Mouse (Mus musculus) forebrain, embryonic 15.5 days (tissue): ENCODE results near the gene Cfap54. TPM values are rescaled to one million over a fixed set of nuclear protein-coding genes. Genes with fewer than 3 reads are reported as not detected.

Source experiments
- ATAC-seq: fragments of 200-750 bp; cut with Nextera tagmentation; replicated peaks from 2 replicates; pipeline ENCODE4 v1.8.0; 2017; ENCODE audit warnings: mild to moderate bottlenecking, moderate TSS enrichment, moderate library complexity
- H3K27ac ChIP-seq: fragments of 300-500 bp; sonication (generic); replicated peaks from 2 replicates; pipeline ENCODE4 v1.5.1; 2015; ENCODE audit warnings: mild to moderate bottlenecking, inconsistent platforms
- H3K27me3 ChIP-seq: fragments of 300-500 bp; sonication (generic); 2 replicates; pipeline ENCODE4 v1.6.1; 2015; ENCODE audit warnings: inconsistent platforms
- H3K36me3 ChIP-seq: fragments of 300-500 bp; sonication (generic); 2 replicates; pipeline ENCODE4 v1.6.1; 2015; ENCODE audit warnings: mild to moderate bottlenecking, inconsistent platforms
- H3K4me1 ChIP-seq: fragments of 300-500 bp; sonication (generic); 2 replicates; pipeline ENCODE4 v1.6.1; 2015; ENCODE audit warnings: inconsistent platforms
- H3K4me2 ChIP-seq: fragments of 300-500 bp; sonication (generic); replicated peaks from 2 replicates; pipeline ENCODE4 v1.6.1; 2015; ENCODE audit warnings: mild to moderate bottlenecking, inconsistent platforms
- H3K4me3 ChIP-seq: fragments of 300-500 bp; sonication (generic); 2 replicates; pipeline ENCODE4 v1.5.1; 2015; ENCODE audit warnings: mild to moderate bottlenecking, inconsistent platforms
- H3K9ac ChIP-seq: fragments of 300-500 bp; sonication (generic); replicated peaks from 2 replicates; pipeline ENCODE4 v1.6.1; 2015; ENCODE audit warnings: mild to moderate bottlenecking, inconsistent platforms
- H3K9me3 ChIP-seq: fragments of 300-500 bp; sonication (generic); 2 replicates; pipeline ENCODE4 v1.6.1; 2016; ENCODE audit warnings: inconsistent platforms
- WGBS: fragments of 180-500 bp; shearing (Covaris S2); methylation state at CpG from one replicate; pipeline ENCODE4 v1.1.7; 2015; ENCODE audit warnings: mixed read lengths; 5-methylcytosine and 5-hydroxymethylcytosine counted together
- polyA plus RNA-seq: library from polyadenylated mRNA; unstranded; fragments of >200 nt; fragmentation: Nextera tagmentation; extraction: Ambion mirVana; gene quantifications from 2 replicates; pipeline ENCODE4 v1.2.1, GENCODE M21; 2015

Gene Cfap54
- polyA plus RNA-seq, 1 experiment from 2014 or later: 2.3 TPM

DNA sequence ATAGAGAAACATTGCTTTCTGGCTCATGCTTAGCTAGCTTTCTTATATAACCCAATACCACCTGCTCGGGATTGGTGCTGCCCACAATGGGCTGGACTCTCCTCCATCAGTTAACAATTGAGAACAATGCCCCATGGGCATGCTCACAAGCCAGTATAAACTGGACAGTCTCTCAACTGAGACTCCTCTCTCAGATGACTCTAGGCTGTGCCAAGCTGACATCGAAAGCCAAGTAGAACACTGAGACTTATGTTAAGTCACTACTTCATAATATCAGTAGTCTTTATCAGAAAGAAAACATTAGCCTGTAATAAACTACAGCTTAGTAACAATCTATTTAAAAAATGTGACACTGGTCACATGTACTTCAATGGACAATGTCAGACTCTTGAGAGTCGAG is 35.2 kb upstream of the Cfap54 start:
- no peaks in the 10 kb centered on the region for H3K9me3 ChIP-seq
- 94% methylated on average over 3 of the region's 3 CpGs for WGBS

GRCm38 (mm10) chr10:93115743-93116142 is 34.3 kb upstream of the Cfap54 start:
- no peaks in the 10 kb centered on the region for H3K4me1 ChIP-seq
- 91% methylated on average over 1 of the region's 1 CpGs for WGBS
- H3K9ac ChIP-seq: no peak overlapping the region

More for the DNA sequence above, 35.2 kb upstream of the Cfap54 start:
- ATAC-seq: no peak
- no peak overlapping the region for H3K27ac ChIP-seq
- H3K4me3 ChIP-seq: no peak overlapping the region
- no peak overlapping the region for H3K4me2 ChIP-seq
- H3K4me1 ChIP-seq: no peaks in the 10 kb centered on the region
- H3K27me3 ChIP-seq: no peaks in the 10 kb centered on the region
- no peak overlapping the region for H3K9ac ChIP-seq
- no peaks in the 10 kb centered on the region for H3K36me3 ChIP-seq

DNA sequence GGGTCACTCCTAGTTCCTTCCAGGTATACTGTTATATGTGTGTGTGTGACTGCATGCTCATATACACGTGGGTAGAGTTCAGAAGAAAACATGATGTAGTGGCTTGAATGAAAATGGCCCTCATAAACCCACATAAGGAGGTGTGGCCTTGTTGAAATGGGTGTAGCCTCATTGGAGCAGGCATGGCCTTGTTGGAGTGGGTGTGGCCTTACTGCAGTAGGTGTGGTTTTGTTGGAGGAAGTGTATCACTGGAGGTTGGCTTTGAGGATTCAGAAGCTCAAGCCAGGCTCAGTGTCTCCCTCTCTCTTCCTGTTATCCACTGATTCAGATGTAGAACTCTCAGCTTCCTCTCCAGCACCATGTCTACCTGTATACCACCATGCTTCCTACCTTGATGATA is 33.4 kb upstream of the Cfap54 start:
- no peak overlapping the region for H3K27ac ChIP-seq
- 58% methylated on average over 1 of the region's 1 CpGs for WGBS
- H3K36me3 ChIP-seq: no peaks in the 10 kb centered on the region
- no peak overlapping the region for H3K4me3 ChIP-seq
- no peaks in the 10 kb centered on the region for H3K9me3 ChIP-seq
- H3K4me1 ChIP-seq: no peaks in the 10 kb centered on the region
- H3K4me2 ChIP-seq: no peak overlapping the region
- no peaks in the 10 kb centered on the region for H3K27me3 ChIP-seq
- ATAC-seq: no peak
- H3K9ac ChIP-seq: no peak overlapping the region

More at GRCm38 (mm10) chr10:93115743-93116142, 34.3 kb upstream of the Cfap54 start:
- Histone ChIP-seq H3K27me3 (no peaks in the 10 kb centered on the region), H3K4me3 (no peak overlapping the region), H3K9me3 (no peaks in the 10 kb centered on the region), H3K36me3 (no peaks in the 10 kb centered on the region), H3K27ac (no peak overlapping the region), H3K4me2 (no peak overlapping the region)
- no peak for ATAC-seq

- no peaks in the 10 kb centered on the region for H3K36me3 ChIP-seq
- no peaks in the 10 kb centered on the region for H3K9me3 ChIP-seq
- no peak overlapping the region for H3K9ac ChIP-seq
- ATAC-seq: no peak
- 93% methylated on average over 8 of the region's 8 CpGs for WGBS
- H3K4me2 ChIP-seq: no peak overlapping the region
- H3K27me3 ChIP-seq: no peaks in the 10 kb centered on the region
- no peaks in the 10 kb centered on the region for H3K4me1 ChIP-seq
- no peak overlapping the region for H3K4me3 ChIP-seq
- no peak overlapping the region for H3K27ac ChIP-seq
Measured at GRCm38 (mm10) chr10:93113968-93114367, 32.5 kb upstream of the Cfap54 start.

GRCm38 (mm10) chr10:93112021-93112420 is 30.6 kb upstream of the Cfap54 start:
- Histone ChIP-seq H3K4me3 (no peak overlapping the region), H3K4me1 (no peaks in the 10 kb centered on the region), H3K36me3 (no peaks in the 10 kb centered on the region), H3K9me3 (no peaks in the 10 kb centered on the region), H3K9ac (no peak overlapping the region), H3K4me2 (no peak overlapping the region), H3K27me3 (no peaks in the 10 kb centered on the region), H3K27ac (no peak overlapping the region)
- WGBS: 82% methylated on average over 6 of the region's 6 CpGs
- ATAC-seq: no peak

GRCm38 (mm10) chr10:93111412-93111811 is 30.0 kb upstream of the Cfap54 start:
- Histone ChIP-seq H3K9me3 (no peaks in the 10 kb centered on the region), H3K4me3 (no peak overlapping the region), H3K27me3 (no peaks in the 10 kb centered on the region), H3K4me2 (no peak overlapping the region), H3K9ac (no peak overlapping the region), H3K27ac (no peak overlapping the region), H3K36me3 (no peaks in the 10 kb centered on the region), H3K4me1 (no peaks in the 10 kb centered on the region)
- 47% methylated on average over 8 of the region's 8 CpGs for WGBS
- ATAC-seq: no peak

GRCm38 (mm10) chr10:93105358-93105757 is 23.9 kb upstream of the Cfap54 start:
- Histone ChIP-seq H3K9me3 (no peaks in the 10 kb centered on the region), H3K9ac (no peak overlapping the region), H3K27me3 (no peaks in the 10 kb centered on the region), H3K4me3 (no peak overlapping the region), H3K36me3 (no peaks in the 10 kb centered on the region), H3K4me2 (no peak overlapping the region), H3K4me1 (peaks cover 6% of the 10 kb centered on the region), H3K27ac (no peak overlapping the region)
- ATAC-seq: no peak
- 63% methylated on average over 7 of the region's 7 CpGs for WGBS

DNA sequence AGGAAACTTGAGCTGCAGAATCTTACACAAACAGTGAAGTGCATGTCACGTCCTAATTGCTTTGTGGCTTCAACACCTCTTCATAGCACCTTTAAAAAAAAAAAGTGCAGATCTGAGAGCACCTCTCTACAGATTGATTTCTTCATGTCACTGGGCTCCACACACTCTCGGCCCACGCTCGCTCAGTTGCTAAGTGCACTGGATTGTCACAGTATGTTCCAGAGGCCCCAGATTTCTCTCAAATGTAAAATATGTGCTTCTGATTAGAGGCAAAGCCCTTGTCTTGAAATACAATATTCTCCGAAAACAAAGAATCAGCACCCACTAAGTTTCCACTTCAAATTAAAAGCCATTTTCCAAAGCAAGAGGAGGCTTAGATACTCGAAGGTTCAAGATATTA is 22.9 kb upstream of the Cfap54 start:
- 78% methylated on average over 6 of the region's 6 CpGs for WGBS
- Histone ChIP-seq H3K9ac (no peak overlapping the region), H3K4me1 (peaks cover 6% of the 10 kb centered on the region), H3K27me3 (no peaks in the 10 kb centered on the region), H3K4me2 (no peak overlapping the region), H3K9me3 (no peaks in the 10 kb centered on the region), H3K4me3 (no peak overlapping the region), H3K27ac (no peak overlapping the region), H3K36me3 (no peaks in the 10 kb centered on the region)
- ATAC-seq: no peak

GRCm38 (mm10) chr10:93103676-93104075 is 22.3 kb upstream of the Cfap54 start:
- peaks cover 6% of the 10 kb centered on the region for H3K4me1 ChIP-seq
- ATAC-seq: no peak
- no peak overlapping the region for H3K4me3 ChIP-seq
- no peaks in the 10 kb centered on the region for H3K36me3 ChIP-seq
- no peaks in the 10 kb centered on the region for H3K27me3 ChIP-seq
- 52% methylated on average over 11 of the region's 11 CpGs for WGBS
- no peaks in the 10 kb centered on the region for H3K9me3 ChIP-seq
- no peak overlapping the region for H3K27ac ChIP-seq
- no peak overlapping the region for H3K9ac ChIP-seq
- H3K4me2 ChIP-seq: no peak overlapping the region

- Histone ChIP-seq H3K9ac (no peak overlapping the region), H3K27ac (no peak overlapping the region), H3K4me2 (no peak overlapping the region), H3K4me3 (no peak overlapping the region), H3K27me3 (no peaks in the 10 kb centered on the region), H3K36me3 (no peaks in the 10 kb centered on the region), H3K9me3 (no peaks in the 10 kb centered on the region), H3K4me1 (peaks cover 6% of the 10 kb centered on the region)
- no peak for ATAC-seq
- 56% methylated on average over 5 of the region's 5 CpGs for WGBS
Measured at GRCm38 (mm10) chr10:93102321-93102720, 20.9 kb upstream of the Cfap54 start.

DNA sequence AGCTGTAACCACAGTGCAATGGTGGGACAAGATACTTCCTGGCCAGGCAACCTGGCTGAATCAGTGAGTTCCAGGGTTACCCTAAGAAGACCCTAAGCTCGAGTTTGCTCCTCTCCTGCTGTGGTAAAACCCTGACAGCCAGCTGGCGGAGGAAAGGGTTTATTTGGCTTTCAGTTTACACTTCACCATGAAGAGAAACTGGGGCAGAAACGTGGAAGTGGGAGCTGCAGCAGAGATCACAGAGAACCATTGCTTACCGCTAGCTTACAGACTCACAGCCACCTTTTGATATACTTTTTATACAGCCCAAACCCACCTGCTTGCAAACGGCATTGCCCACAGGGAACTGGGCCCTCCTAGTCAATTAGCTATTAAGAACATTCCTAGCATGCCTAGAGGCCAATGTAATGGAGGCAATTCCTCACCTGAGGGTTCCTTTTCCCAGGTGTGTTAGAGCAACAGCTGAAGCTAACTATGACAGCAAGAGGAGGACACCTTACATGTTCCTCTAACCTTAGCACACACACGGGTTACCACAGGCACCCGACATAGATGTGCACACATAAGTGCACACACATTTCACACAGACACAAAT is 16.9 kb upstream of the Cfap54 start:
- no peaks in the 10 kb centered on the region for H3K9me3 ChIP-seq

GRCm38 (mm10) chr10:93097439-93097838 is 16.0 kb upstream of the Cfap54 start:
- Histone ChIP-seq H3K4me3 (no peak overlapping the region), H3K9ac (no peak overlapping the region), H3K36me3 (no peaks in the 10 kb centered on the region), H3K4me2 (no peak overlapping the region), H3K4me1 (no peaks in the 10 kb centered on the region), H3K27ac (no peak overlapping the region), H3K9me3 (no peaks in the 10 kb centered on the region), H3K27me3 (no peaks in the 10 kb centered on the region)
- no peak for ATAC-seq
- 93% methylated on average over 7 of the region's 7 CpGs for WGBS

More for the DNA sequence above, 16.9 kb upstream of the Cfap54 start:
- H3K4me2 ChIP-seq: no peak overlapping the region
- 0 out of 2 replicates have a peak, but pooled peaks cover under 1% of the 10 kb centered on the region for H3K4me1 ChIP-seq
- no peaks in the 10 kb centered on the region for H3K27me3 ChIP-seq
- no peak overlapping the region for H3K27ac ChIP-seq
- H3K4me3 ChIP-seq: no peak overlapping the region
- H3K36me3 ChIP-seq: no peaks in the 10 kb centered on the region
- no peak overlapping the region for H3K9ac ChIP-seq
- no peak for ATAC-seq
- 69% methylated on average over 7 of the region's 7 CpGs for WGBS

GRCm38 (mm10) chr10:93095827-93096226 is 14.4 kb upstream of the Cfap54 start:
- Histone ChIP-seq H3K27me3 (no peaks in the 10 kb centered on the region), H3K4me3 (no peak overlapping the region), H3K9ac (no peak overlapping the region), H3K27ac (no peak overlapping the region), H3K9me3 (no peaks in the 10 kb centered on the region), H3K36me3 (no peaks in the 10 kb centered on the region), H3K4me1 (no peaks in the 10 kb centered on the region), H3K4me2 (no peak overlapping the region)
- WGBS: 73% methylated on average over 4 of the region's 4 CpGs
- no peak for ATAC-seq
